ENCODE assay signal across 34 mouse cellular contexts in genomic region chr3:26752441-26752840, GRCm38 (mm10).
"Had no signal": no experiment of that assay in that cellular context is flagged by ENCODE, and none has a peak within 500 bp of the region (broad histone marks: within the 10 kb centered on the region; RNA-seq: fewer than 3 reads in every experiment).

No protein-coding gene starts in this region.

- H3K36me3 ChIP-seq: heart, embryonic 10.5 days; heart, embryonic 12.5 days; heart, embryonic 13.5 days; heart, embryonic 15.5 days; hindbrain, embryonic 10.5 days; hindbrain, embryonic 12.5 days; hindbrain, embryonic 13.5 days; hindbrain, embryonic 15.5 days; intestine, embryonic 15.5 days; kidney, embryonic 15.5 days had no signal

- H3K4me2 ChIP-seq: heart, embryonic 11.5 days; heart, embryonic 12.5 days; heart, embryonic 13.5 days; heart, embryonic 15.5 days; hindbrain, embryonic 12.5 days; hindbrain, embryonic 13.5 days; hindbrain, embryonic 14.5 days; hindbrain, embryonic 15.5 days; intestine, embryonic 15.5 days; kidney, embryonic 15.5 days had no signal

- H3K9me3 ChIP-seq: heart, embryonic 10.5 days; heart, embryonic 12.5 days; heart, embryonic 13.5 days; heart, embryonic 15.5 days; hindbrain, embryonic 10.5 days; hindbrain, embryonic 12.5 days; hindbrain, embryonic 13.5 days; hindbrain, embryonic 15.5 days; intestine, embryonic 15.5 days; kidney, embryonic 15.5 days had no signal

- H3K4me1 ChIP-seq: heart, embryonic 10.5 days; heart, embryonic 12.5 days; heart, embryonic 13.5 days; heart, embryonic 15.5 days; hindbrain, embryonic 10.5 days; hindbrain, embryonic 12.5 days; hindbrain, embryonic 13.5 days; hindbrain, embryonic 15.5 days; intestine, embryonic 15.5 days; kidney, embryonic 15.5 days had no signal

- H3K27me3 ChIP-seq: heart, embryonic 12.5 days; heart, embryonic 13.5 days; heart, embryonic 15.5 days; hindbrain, embryonic 12.5 days; hindbrain, embryonic 13.5 days; hindbrain, embryonic 15.5 days; intestine, embryonic 15.5 days; kidney, embryonic 15.5 days had no signal

- DNase-seq: heart, postnatal 10 days; heart, postnatal 14 days; heart, postnatal 36 days; heart, postnatal 4 days; kidney, adult 11 months; kidney, adult 18-20 months; kidney, adult 2 months; kidney, adult 8-10 months; kidney, adult 9 months; kidney, postnatal 10 days; kidney, postnatal 14 days; kidney, postnatal 25 days; kidney, postnatal 36 days; kidney, postnatal 4 days; layer of hippocampus, adult 9-11 months; layer of hippocampus, postnatal 36 days had no signal

- H3K9ac ChIP-seq: heart, embryonic 12.5 days; heart, embryonic 13.5 days; heart, embryonic 15.5 days; hindbrain, embryonic 12.5 days; hindbrain, embryonic 13.5 days; hindbrain, embryonic 14.5 days; hindbrain, embryonic 15.5 days; intestine, embryonic 15.5 days; kidney, embryonic 15.5 days had no signal

- ATAC-seq: hindbrain, embryonic 16.5 days; hindbrain, postnatal 0 days; inflammation-experienced regulatory T-cells, adult 6 months; intestine, embryonic 15.5 days; intestine, embryonic 16.5 days; intestine, postnatal 0 days had no signal

- H3K4me3 ChIP-seq: heart, embryonic 10.5 days; heart, embryonic 12.5 days; heart, embryonic 13.5 days; heart, embryonic 15.5 days; hindbrain, embryonic 10.5 days; hindbrain, embryonic 12.5 days; hindbrain, embryonic 13.5 days; hindbrain, embryonic 15.5 days; intestine, embryonic 15.5 days; kidney, embryonic 15.5 days had no signal

- H3K27ac ChIP-seq: heart, embryonic 10.5 days; heart, embryonic 13.5 days; heart, embryonic 15.5 days; hindbrain, embryonic 10.5 days; hindbrain, embryonic 12.5 days; hindbrain, embryonic 13.5 days; hindbrain, embryonic 14.5 days; hindbrain, embryonic 15.5 days; hindbrain, postnatal 0 days; intestine, embryonic 15.5 days; kidney, embryonic 15.5 days; kidney, postnatal 0 days had no signal
